Mouse (Mus musculus): ENCODE measurements around the gene Bcr. TPM values are rescaled to one million over a fixed set of nuclear protein-coding genes. Genes with fewer than 3 reads are reported as not detected.

Bcr gene
- polyA plus RNA-seq, 1 experiment from 2014 or later, result 10.6 TPM

DNA sequence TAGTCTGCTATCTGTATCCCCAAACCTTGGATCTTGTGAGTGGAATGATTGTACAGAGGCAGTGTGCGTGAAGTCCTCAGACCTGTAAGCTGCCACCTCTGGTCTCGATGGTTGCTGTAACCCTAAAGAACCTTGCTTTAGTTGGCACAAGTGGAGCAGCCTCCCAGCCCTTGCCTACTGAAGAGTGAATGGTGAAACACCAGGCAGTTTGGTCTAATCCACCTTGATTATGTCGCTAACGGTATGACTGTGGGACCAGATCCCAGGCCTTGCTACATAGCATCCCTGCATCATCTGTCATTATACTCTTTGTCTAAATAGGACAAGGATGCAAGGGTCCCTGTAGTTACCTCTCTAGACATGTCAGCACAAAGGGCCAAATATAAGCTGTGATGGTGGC, 106.2 kb downstream of the Bcr start:
- H3K27ac ChIP-seq, result no peak overlapping the region
- H3K9ac ChIP-seq, result no peak overlapping the region
- no peaks in the 10 kb centered on the region for H3K9me3 ChIP-seq
- WGBS, result 90% methylated on average over 4 of the region's 4 CpGs
- ATAC-seq (ENCODE audit: insufficient number of reproducible peaks, insufficient read depth, low FRiP score, low TSS enrichment, low read depth), result no peak
- peaks cover 85% of the 10 kb centered on the region for H3K36me3 ChIP-seq
- no peaks in the 10 kb centered on the region for H3K27me3 ChIP-seq
- H3K4me2 ChIP-seq, result no peak overlapping the region
- no peaks in the 10 kb centered on the region for H3K4me1 ChIP-seq
- H3K4me3 ChIP-seq, result no peak overlapping the region

GRCm38 (mm10) chr10:75170207-75170850, 109.9 kb downstream of the Bcr start:
- H3K36me3 ChIP-seq, result peaks cover 83% of the 10 kb centered on the region
- no peak overlapping the region for H3K9ac ChIP-seq
- H3K4me2 ChIP-seq, result no peak overlapping the region
- WGBS, result 84% methylated on average over 12 of the region's 12 CpGs
- ATAC-seq (ENCODE audit: insufficient number of reproducible peaks, insufficient read depth, low FRiP score, low TSS enrichment, low read depth), result no peak
- H3K4me1 ChIP-seq, result no peaks in the 10 kb centered on the region
- H3K4me3 ChIP-seq, result no peak overlapping the region
- no peak overlapping the region for H3K27ac ChIP-seq
- no peaks in the 10 kb centered on the region for H3K27me3 ChIP-seq
- no peaks in the 10 kb centered on the region for H3K9me3 ChIP-seq

- Histone ChIP-seq H3K36me3 (peaks cover 83% of the 10 kb centered on the region), H3K9ac (no peak overlapping the region), H3K4me2 (no peak overlapping the region), H3K9me3 (no peaks in the 10 kb centered on the region), H3K27me3 (no peaks in the 10 kb centered on the region), H3K4me1 (no peaks in the 10 kb centered on the region), H3K27ac (peak overlapping the region; percentile 68; the same call in 1 of the 2 replicates), H3K4me3 (no peak overlapping the region)
- ATAC-seq (ENCODE audit: insufficient number of reproducible peaks, insufficient read depth, low FRiP score, low TSS enrichment, low read depth), result no peak
- WGBS, result 68% methylated on average over 8 of the region's 8 CpGs
Observed at GRCm38 (mm10) chr10:75173056-75173455, 112.7 kb downstream of the Bcr start.

DNA sequence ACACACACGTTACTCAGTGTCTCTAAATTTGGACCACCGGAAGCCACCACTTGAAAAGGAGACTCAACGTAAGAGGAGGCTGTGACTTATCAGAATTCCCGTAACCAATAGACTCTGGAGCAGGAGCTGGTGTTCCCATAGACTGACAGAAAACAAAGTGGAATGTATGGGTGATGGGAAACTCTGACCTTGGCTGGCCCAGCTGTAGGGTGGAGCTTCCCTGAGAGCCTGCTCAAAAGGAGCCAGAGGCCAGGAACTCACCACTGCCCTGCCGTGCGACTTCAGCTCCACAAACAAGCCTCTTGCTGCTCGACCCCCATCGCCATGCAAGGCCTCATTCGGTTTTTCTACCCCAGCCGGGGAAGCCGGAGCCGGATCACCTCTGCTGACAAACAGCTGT, 113.3 kb downstream of the Bcr start:
- 76% methylated on average over 12 of the region's 12 CpGs for WGBS
- no peak overlapping the region for H3K9ac ChIP-seq
- H3K36me3 ChIP-seq, result peaks cover 83% of the 10 kb centered on the region
- H3K27me3 ChIP-seq, result no peaks in the 10 kb centered on the region
- no peaks in the 10 kb centered on the region for H3K4me1 ChIP-seq
- no peak overlapping the region for H3K4me3 ChIP-seq
- ATAC-seq (ENCODE audit: insufficient number of reproducible peaks, insufficient read depth, low FRiP score, low TSS enrichment, low read depth), result no peak
- no peaks in the 10 kb centered on the region for H3K9me3 ChIP-seq
- H3K4me2 ChIP-seq, result no peak overlapping the region
- H3K27ac ChIP-seq, result no peak overlapping the region

GRCm38 (mm10) chr10:75176494-75176893, 116.1 kb downstream of the Bcr start:
- WGBS, result 83% methylated on average over 8 of the region's 8 CpGs
- H3K27ac ChIP-seq, result no peak overlapping the region
- no peaks in the 10 kb centered on the region for H3K27me3 ChIP-seq
- H3K4me2 ChIP-seq, result no peak overlapping the region
- no peak overlapping the region for H3K4me3 ChIP-seq
- no peaks in the 10 kb centered on the region for H3K4me1 ChIP-seq
- no peaks in the 10 kb centered on the region for H3K9me3 ChIP-seq
- no peak for ATAC-seq (ENCODE audit: insufficient number of reproducible peaks, insufficient read depth, low FRiP score, low TSS enrichment, low read depth)
- no peak overlapping the region for H3K9ac ChIP-seq
- H3K36me3 ChIP-seq, result peaks cover 85% of the 10 kb centered on the region

DNA sequence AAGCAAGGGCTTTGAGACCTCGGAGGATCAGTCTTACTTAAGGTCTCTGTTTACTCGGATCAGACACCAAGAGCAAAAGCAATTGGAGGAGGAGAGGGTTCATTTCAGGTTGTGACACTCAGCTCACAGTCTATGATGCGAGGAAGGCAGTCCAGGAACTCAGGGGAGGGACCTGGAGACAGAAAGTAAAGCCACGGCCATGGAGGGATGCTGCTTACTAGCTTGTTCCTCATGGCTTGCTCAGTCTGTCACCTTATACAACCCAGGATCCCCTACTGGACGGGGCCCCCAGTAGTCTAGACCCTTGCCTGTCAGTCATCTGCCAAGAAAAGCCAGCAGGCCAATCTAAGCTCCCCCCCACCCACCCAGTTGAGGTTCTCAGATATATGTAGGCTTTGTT, 118.5 kb downstream of the Bcr start:
- WGBS, result 87% methylated on average over 5 of the region's 5 CpGs
- H3K9ac ChIP-seq, result no peak overlapping the region
- no peak overlapping the region for H3K27ac ChIP-seq
- H3K4me3 ChIP-seq, result no peak overlapping the region
- H3K36me3 ChIP-seq, result peaks cover 92% of the 10 kb centered on the region
- H3K9me3 ChIP-seq, result no peaks in the 10 kb centered on the region
- no peaks in the 10 kb centered on the region for H3K27me3 ChIP-seq
- no peak overlapping the region for H3K4me2 ChIP-seq
- ATAC-seq (ENCODE audit: insufficient number of reproducible peaks, insufficient read depth, low FRiP score, low TSS enrichment, low read depth), result no peak
- no peaks in the 10 kb centered on the region for H3K4me1 ChIP-seq

- Histone ChIP-seq H3K9ac (no peak overlapping the region), H3K27me3 (no peaks in the 10 kb centered on the region), H3K4me2 (no peak overlapping the region), H3K4me1 (no peaks in the 10 kb centered on the region), H3K9me3 (no peaks in the 10 kb centered on the region), H3K4me3 (no peak overlapping the region), H3K36me3 (peaks cover 84% of the 10 kb centered on the region), H3K27ac (no peak overlapping the region)
- ATAC-seq (ENCODE audit: insufficient number of reproducible peaks, insufficient read depth, low FRiP score, low TSS enrichment, low read depth), result no peak
- 37% methylated on average over 14 of the region's 14 CpGs for WGBS
Observed at GRCm38 (mm10) chr10:75182151-75182774, 121.9 kb downstream of the Bcr start.

- Histone ChIP-seq H3K27me3 (no peaks in the 10 kb centered on the region), H3K9me3 (no peaks in the 10 kb centered on the region), H3K4me3 (no peak overlapping the region), H3K4me1 (no peaks in the 10 kb centered on the region), H3K9ac (no peak overlapping the region), H3K36me3 (peaks cover 59% of the 10 kb centered on the region), H3K27ac (no peak overlapping the region), H3K4me2 (no peak overlapping the region)
- WGBS, result 87% methylated on average over 9 of the region's 9 CpGs
- ATAC-seq (ENCODE audit: insufficient number of reproducible peaks, insufficient read depth, low FRiP score, low TSS enrichment, low read depth), result no peak
Observed at GRCm38 (mm10) chr10:75184826-75185225, 124.4 kb downstream of the Bcr start.

- ATAC-seq (ENCODE audit: insufficient number of reproducible peaks, insufficient read depth, low FRiP score, low TSS enrichment, low read depth), result no peak
- H3K27ac ChIP-seq, result no peak overlapping the region
- no peaks in the 10 kb centered on the region for H3K9me3 ChIP-seq
- H3K9ac ChIP-seq, result no peak overlapping the region
- no peaks in the 10 kb centered on the region for H3K27me3 ChIP-seq
- H3K4me2 ChIP-seq, result no peak overlapping the region
- H3K4me3 ChIP-seq, result no peak overlapping the region
- peaks cover 41% of the 10 kb centered on the region for H3K36me3 ChIP-seq
- 65% methylated on average over 6 of the region's 6 CpGs for WGBS
- no peaks in the 10 kb centered on the region for H3K4me1 ChIP-seq
Observed at GRCm38 (mm10) chr10:75186551-75186950, 126.2 kb downstream of the Bcr start.

- no peak for ATAC-seq (ENCODE audit: insufficient number of reproducible peaks, insufficient read depth, low FRiP score, low TSS enrichment, low read depth)
- no peak overlapping the region for H3K9ac ChIP-seq
- H3K4me3 ChIP-seq, result no peak overlapping the region
- H3K27ac ChIP-seq, result no peak overlapping the region
- H3K9me3 ChIP-seq, result no peaks in the 10 kb centered on the region
- H3K4me1 ChIP-seq, result no peaks in the 10 kb centered on the region
- H3K36me3 ChIP-seq, result peaks cover 33% of the 10 kb centered on the region
- no peaks in the 10 kb centered on the region for H3K27me3 ChIP-seq
- no peak overlapping the region for H3K4me2 ChIP-seq
- WGBS, result 79% methylated on average over 8 of the region's 8 CpGs
Observed at GRCm38 (mm10) chr10:75187366-75188056, 127.1 kb downstream of the Bcr start.

- no peak; the same call in 1 of the 2 replicates for ATAC-seq (ENCODE audit: insufficient number of reproducible peaks, insufficient read depth, low FRiP score, low TSS enrichment, low read depth)
- H3K36me3 ChIP-seq, result no peaks in the 10 kb centered on the region
- no peak overlapping the region for H3K4me2 ChIP-seq
- peaks cover 3% of the 10 kb centered on the region; the same call in 1 of the 2 replicates for H3K9me3 ChIP-seq
- H3K4me3 ChIP-seq, result no peak overlapping the region
- H3K27me3 ChIP-seq, result no peaks in the 10 kb centered on the region
- WGBS, result 53% methylated on average over 7 of the region's 7 CpGs
- H3K27ac ChIP-seq, result no peak overlapping the region
- no peak overlapping the region for H3K9ac ChIP-seq
- no peaks in the 10 kb centered on the region for H3K4me1 ChIP-seq
Observed at GRCm38 (mm10) chr10:75191647-75192046, 131.3 kb downstream of the Bcr start.

GRCm38 (mm10) chr10:75197817-75198216, 137.4 kb downstream of the Bcr start:
- no peaks in the 10 kb centered on the region for H3K4me1 ChIP-seq
- H3K4me3 ChIP-seq, result no peak overlapping the region
- H3K27ac ChIP-seq, result no peak overlapping the region
- no peaks in the 10 kb centered on the region for H3K27me3 ChIP-seq
- H3K4me2 ChIP-seq, result no peak overlapping the region
- no peaks in the 10 kb centered on the region for H3K36me3 ChIP-seq
- no peak overlapping the region for H3K9ac ChIP-seq
- no peak for ATAC-seq (ENCODE audit: insufficient number of reproducible peaks, insufficient read depth, low FRiP score, low TSS enrichment, low read depth)
- 77% methylated on average over 1 of the region's 1 CpGs for WGBS
- H3K9me3 ChIP-seq, result peaks cover 2% of the 10 kb centered on the region; the same call in 1 of the 2 replicates
